Mouse (Mus musculus) thymus, adult 2 months (tissue): ENCODE results near the gene Prelid3b.

ENCODE experiments used
- CTCF ChIP-seq: fragments of 200-500 bp; IDR thresholded peaks from 2 replicates; pipeline ENCODE4 v1.5.1; 2012; ENCODE audit warnings: mild to moderate bottlenecking, control low read depth, low read length, moderate library complexity, borderline replicate concordance; ENCODE audit not compliant: control insufficient read depth, poor library complexity, insufficient read depth; ENCODE audit errors: extremely low read depth
- POLR2A ChIP-seq: fragments of 200-500 bp; IDR thresholded peaks from 2 replicates; pipeline ENCODE4 v1.6.1; 2012; ENCODE audit warnings: mild to moderate bottlenecking, low read length, control low read depth, moderate library complexity; ENCODE audit not compliant: control insufficient read depth, poor library complexity, insufficient read depth; ENCODE audit errors: extremely low read depth

DNA sequence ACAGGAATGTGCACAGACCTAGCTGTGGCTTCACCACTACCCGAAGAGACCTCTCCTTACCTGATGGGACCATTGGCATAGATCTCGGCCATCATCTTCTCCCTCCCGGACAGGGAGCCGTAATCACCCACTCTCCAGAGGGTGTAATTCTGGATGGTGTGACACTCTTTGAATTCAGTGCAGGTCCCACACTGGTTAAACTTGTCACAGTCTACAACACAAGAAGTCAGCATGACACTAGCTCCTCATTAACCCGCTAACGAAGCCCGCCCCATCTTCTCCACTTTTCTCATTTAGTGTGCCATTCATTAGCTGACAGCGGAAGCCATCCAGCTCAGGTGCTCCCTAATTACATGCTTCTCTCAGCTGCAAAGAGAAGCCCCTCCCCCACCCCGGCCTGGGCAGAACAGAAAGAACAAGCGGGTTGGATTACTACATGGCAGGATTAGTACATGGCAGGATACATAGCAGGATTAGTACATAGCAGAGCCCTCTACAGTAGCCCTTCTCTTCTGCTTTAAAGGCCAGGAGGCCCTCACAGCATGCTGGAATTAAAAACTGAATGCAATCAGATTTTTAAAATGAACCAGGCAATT is 43.8 kb downstream of the Prelid3b start:
- no peak for TF ChIP-seq POLR2A
- TF ChIP-seq CTCF: no peak
